Mouse (Mus musculus) adrenal gland, adult 8-10 months (tissue): ENCODE measurements around the gene Rin2. TPM values are rescaled to one million over a fixed set of nuclear protein-coding genes. Genes with fewer than 3 reads are reported as not detected.
A peak's percentile ranks its signal among the peaks of the same experiment; 100 is the strongest.
"Not testable (repeated sequence)": the region's sequence is repeated elsewhere in the genome, so short reads cannot be mapped to it uniquely, and the experiment has no call there.

Experiments
- DNase-seq: peaks from one replicate; pipeline ENCODE4 v3.0.0; 2022
- microRNA-seq, 2 experiments: library from miRNA; unstranded; fragments of <30 nt; microRNA quantifications; one replicate each; pipeline ENCODE4 v1.2.0; 2022
- total RNA-seq, 4 experiments: library from RNA; stranded (reverse); gene quantifications; 2 replicates each; pipeline ENCODE4 v1.2.4; 2022

Rin2 gene
- total RNA-seq, 4 experiments from 2014 or later: 24.0 to 37.4 (median 31.6) TPM

GRCm38 (mm10) chr2:145900318-145900717 lies 225.3 kb downstream of the Rin2 start:
- not testable (repeated sequence) for DNase-seq

- DNase-seq: no peak
Observed at GRCm38 (mm10) chr2:145901861-145902260, 226.8 kb downstream of the Rin2 start, which contains the start of gene Naa20. TSS of gene Naa20 (plus strand) at chr2:145902099.

GRCm38 (mm10) chr2:145903061-145903901 lies 228.3 kb downstream of the Rin2 start:
- peak; percentile 87 for DNase-seq

- DNase-seq: no peak
Observed at GRCm38 (mm10) chr2:145903983-145904616, 229.1 kb downstream of the Rin2 start.

GRCm38 (mm10) chr2:145905156-145905555 lies 230.1 kb downstream of the Rin2 start:
- DNase-seq: no peak

GRCm38 (mm10) chr2:145905884-145906283 lies 230.9 kb downstream of the Rin2 start:
- DNase-seq: not testable (repeated sequence)

- no peak for DNase-seq
Observed at GRCm38 (mm10) chr2:145920941-145921650, 246.1 kb downstream of the Rin2 start.

GRCm38 (mm10) chr2:145934339-145935231 lies 259.6 kb downstream of the Rin2 start, which contains the start of the genes Cfap61 and Crnkl1:
TSS of gene Cfap61 (plus strand) at chr2:145934784.
TSS of gene Crnkl1 (minus strand) at chr2:145935014.
- DNase-seq: peak; percentile 92

GRCm38 (mm10) chr2:145936975-145937374 lies 262.0 kb downstream of the Rin2 start:
- peak; percentile 53 for DNase-seq

Small RNA genes lying within 50 kb of the gene (microRNA-seq; reads per million reads assigned to microRNA genes)
- 0 reads per million in 2 experiments for gene Gm25026

Other genes starting within 250 kb of the Rin2 start
- gene Naa20, start 226.9 kb downstream of the Rin2 start, total RNA-seq: 10 to 100 TPM; 42.6 to 53.3 (median 52.5) TPM